Mouse (Mus musculus): ENCODE data around the gene Disc1. TPM values are rescaled to one million over a fixed set of nuclear protein-coding genes. Genes with fewer than 3 reads are reported as not detected.
A peak's percentile ranks its signal among the peaks of the same experiment; 100 is the strongest.

The Disc1 gene
- polyA plus RNA-seq, 1 experiment from 2014 or later = 1.2 TPM

- Histone ChIP-seq H3K27me3 (no peaks in the 10 kb centered on the region), H3K9me3 (no peaks in the 10 kb centered on the region), H3K27ac (replicated peaks) (no peak overlapping the region), H3K36me3 (no peaks in the 10 kb centered on the region), H3K4me1 (0 out of 2 replicates have a peak, but pooled peaks cover 2% of the 10 kb centered on the region), H3K4me3 (no peak overlapping the region), H3K9ac (replicated peaks) (no peak overlapping the region), H3K4me2 (replicated peaks) (no peak overlapping the region)
- 73% methylated on average over 3 of the region's 3 CpGs for WGBS
- no peak for ATAC-seq (replicated peaks)
These were observed 43.1 kb downstream of the Disc1 start for GRCm38 (mm10) chr8:125097140-125097539.

- H3K27me3 ChIP-seq = no peaks in the 10 kb centered on the region
- WGBS = 74% methylated on average over 5 of the region's 5 CpGs
- no peaks in the 10 kb centered on the region for H3K36me3 ChIP-seq
- H3K4me1 ChIP-seq = 0 out of 2 replicates have a peak, but pooled peaks cover 6% of the 10 kb centered on the region
- no peak overlapping the region for H3K9ac ChIP-seq (replicated peaks)
- no peak overlapping the region for H3K4me3 ChIP-seq
- no peak for ATAC-seq (replicated peaks)
- no peak overlapping the region for H3K4me2 ChIP-seq (replicated peaks)
- H3K27ac ChIP-seq (replicated peaks) = no peak overlapping the region
- no peaks in the 10 kb centered on the region for H3K9me3 ChIP-seq
These were observed 44.1 kb downstream of the Disc1 start for GRCm38 (mm10) chr8:125098050-125098449.

- 69% methylated on average over 13 of the region's 13 CpGs for WGBS
- Histone ChIP-seq H3K4me1 (0 out of 2 replicates have a peak, but pooled peaks cover 6% of the 10 kb centered on the region), H3K27me3 (no peaks in the 10 kb centered on the region), H3K9ac (replicated peaks) (no peak overlapping the region), H3K4me3 (no peak overlapping the region), H3K9me3 (no peaks in the 10 kb centered on the region), H3K4me2 (replicated peaks) (no peak overlapping the region), H3K36me3 (no peaks in the 10 kb centered on the region), H3K27ac (replicated peaks) (no peak overlapping the region)
- no peak for ATAC-seq (replicated peaks)
These were observed 48.3 kb downstream of the Disc1 start for GRCm38 (mm10) chr8:125102303-125102702.

GRCm38 (mm10) chr8:125113171-125113570 lies 59.2 kb downstream of the Disc1 start:
- Histone ChIP-seq H3K4me2 (replicated peaks) (no peak overlapping the region), H3K9me3 (no peaks in the 10 kb centered on the region), H3K27me3 (no peaks in the 10 kb centered on the region), H3K9ac (replicated peaks) (no peak overlapping the region), H3K36me3 (no peaks in the 10 kb centered on the region), H3K4me1 (peaks cover 6% of the 10 kb centered on the region; the same call in 1 of the 2 replicates), H3K4me3 (no peak overlapping the region), H3K27ac (replicated peaks) (0 out of 2 replicates have a peak overlapping the region, but pooled peaks have one; percentile 17)
- WGBS = 65% methylated on average over 9 of the region's 9 CpGs
- ATAC-seq (replicated peaks) = no peak

GRCm38 (mm10) chr8:125113831-125114230 lies 59.8 kb downstream of the Disc1 start:
- Histone ChIP-seq H3K4me1 (peaks cover 6% of the 10 kb centered on the region; the same call in 1 of the 2 replicates), H3K9ac (replicated peaks) (no peak overlapping the region), H3K9me3 (no peaks in the 10 kb centered on the region), H3K36me3 (no peaks in the 10 kb centered on the region), H3K4me3 (no peak overlapping the region), H3K27me3 (no peaks in the 10 kb centered on the region), H3K27ac (replicated peaks) (no peak overlapping the region), H3K4me2 (replicated peaks) (no peak overlapping the region)
- no peak for ATAC-seq (replicated peaks)
- 47% methylated on average over 3 of the region's 3 CpGs for WGBS

GRCm38 (mm10) chr8:125115321-125115720 lies 61.3 kb downstream of the Disc1 start:
- Histone ChIP-seq H3K4me3 (no peak overlapping the region), H3K9ac (replicated peaks) (no peak overlapping the region), H3K27me3 (no peaks in the 10 kb centered on the region), H3K4me2 (replicated peaks) (no peak overlapping the region), H3K27ac (replicated peaks) (no peak overlapping the region), H3K4me1 (peaks cover 6% of the 10 kb centered on the region; the same call in 1 of the 2 replicates), H3K36me3 (no peaks in the 10 kb centered on the region), H3K9me3 (no peaks in the 10 kb centered on the region)
- ATAC-seq (replicated peaks) = no peak
- 68% methylated on average over 5 of the region's 5 CpGs for WGBS

- Histone ChIP-seq H3K27me3 (no peaks in the 10 kb centered on the region), H3K4me1 (peaks cover 6% of the 10 kb centered on the region; the same call in 1 of the 2 replicates), H3K27ac (replicated peaks) (no peak overlapping the region), H3K4me3 (no peak overlapping the region), H3K9ac (replicated peaks) (no peak overlapping the region), H3K4me2 (replicated peaks) (no peak overlapping the region), H3K9me3 (no peaks in the 10 kb centered on the region), H3K36me3 (no peaks in the 10 kb centered on the region)
- ATAC-seq (replicated peaks) = no peak
- WGBS = 11% methylated on average over 2 of the region's 2 CpGs
These were observed 62.6 kb downstream of the Disc1 start for GRCm38 (mm10) chr8:125116616-125117015.

GRCm38 (mm10) chr8:125126482-125126881 lies 72.5 kb downstream of the Disc1 start:
- H3K4me1 ChIP-seq = no peaks in the 10 kb centered on the region
- H3K9me3 ChIP-seq = no peaks in the 10 kb centered on the region
- H3K9ac ChIP-seq (replicated peaks) = no peak overlapping the region
- H3K36me3 ChIP-seq = no peaks in the 10 kb centered on the region
- no peak overlapping the region for H3K4me3 ChIP-seq
- H3K27me3 ChIP-seq = no peaks in the 10 kb centered on the region
- ATAC-seq (replicated peaks) = no peak
- no peak overlapping the region for H3K4me2 ChIP-seq (replicated peaks)
- no peak overlapping the region for H3K27ac ChIP-seq (replicated peaks)
- 81% methylated on average over 4 of the region's 4 CpGs for WGBS

GRCm38 (mm10) chr8:125127621-125128020 lies 73.6 kb downstream of the Disc1 start:
- Histone ChIP-seq H3K4me1 (no peaks in the 10 kb centered on the region), H3K9ac (replicated peaks) (no peak overlapping the region), H3K9me3 (no peaks in the 10 kb centered on the region), H3K36me3 (no peaks in the 10 kb centered on the region), H3K4me2 (replicated peaks) (no peak overlapping the region), H3K27ac (replicated peaks) (no peak overlapping the region), H3K4me3 (no peak overlapping the region), H3K27me3 (no peaks in the 10 kb centered on the region)
- no peak for ATAC-seq (replicated peaks)
- 91% methylated on average over 7 of the region's 7 CpGs for WGBS

- no peak overlapping the region for H3K9ac ChIP-seq (replicated peaks)
- no peaks in the 10 kb centered on the region for H3K27me3 ChIP-seq
- H3K4me1 ChIP-seq = no peaks in the 10 kb centered on the region
- H3K36me3 ChIP-seq = no peaks in the 10 kb centered on the region
- ATAC-seq (replicated peaks) = no peak
- no peak overlapping the region for H3K4me2 ChIP-seq (replicated peaks)
- 23% methylated on average over 6 of the region's 6 CpGs for WGBS
- no peak overlapping the region for H3K4me3 ChIP-seq
- no peaks in the 10 kb centered on the region for H3K9me3 ChIP-seq
- no peak overlapping the region for H3K27ac ChIP-seq (replicated peaks)
These were observed 74.3 kb downstream of the Disc1 start for GRCm38 (mm10) chr8:125128305-125128704.

- Histone ChIP-seq H3K27me3 (no peaks in the 10 kb centered on the region), H3K4me3 (no peak overlapping the region), H3K4me1 (peaks cover 10% of the 10 kb centered on the region), H3K4me2 (replicated peaks) (no peak overlapping the region), H3K27ac (replicated peaks) (no peak overlapping the region), H3K36me3 (no peaks in the 10 kb centered on the region), H3K9me3 (no peaks in the 10 kb centered on the region), H3K9ac (replicated peaks) (no peak overlapping the region)
- ATAC-seq (replicated peaks) = no peak
- 85% methylated on average over 6 of the region's 6 CpGs for WGBS
These were observed 76.8 kb downstream of the Disc1 start for GRCm38 (mm10) chr8:125130835-125131234.

- no peaks in the 10 kb centered on the region for H3K9me3 ChIP-seq
- no peak overlapping the region for H3K27ac ChIP-seq (replicated peaks)
- no peak overlapping the region for H3K4me2 ChIP-seq (replicated peaks)
- ATAC-seq (replicated peaks) = no peak
- H3K27me3 ChIP-seq = no peaks in the 10 kb centered on the region
- H3K36me3 ChIP-seq = no peaks in the 10 kb centered on the region
- no peak overlapping the region for H3K4me3 ChIP-seq
- no peak overlapping the region for H3K9ac ChIP-seq (replicated peaks)
- WGBS = 89% methylated on average over 7 of the region's 7 CpGs
- H3K4me1 ChIP-seq = peaks cover 10% of the 10 kb centered on the region
These were observed 77.3 kb downstream of the Disc1 start for GRCm38 (mm10) chr8:125131265-125131664.

- H3K4me2 ChIP-seq (replicated peaks) = no peak overlapping the region
- no peaks in the 10 kb centered on the region for H3K36me3 ChIP-seq
- no peak overlapping the region for H3K9ac ChIP-seq (replicated peaks)
- H3K4me3 ChIP-seq = no peak overlapping the region
- no peaks in the 10 kb centered on the region for H3K9me3 ChIP-seq
- no peak overlapping the region for H3K27ac ChIP-seq (replicated peaks)
- peaks cover 10% of the 10 kb centered on the region for H3K4me1 ChIP-seq
- no peaks in the 10 kb centered on the region for H3K27me3 ChIP-seq
- no peak for ATAC-seq (replicated peaks)
- 70% methylated on average over 11 of the region's 11 CpGs for WGBS
These were observed 79.7 kb downstream of the Disc1 start for GRCm38 (mm10) chr8:125133685-125134114.
